Mouse (Mus musculus) limb, embryonic 14.5 days (tissue): ENCODE measurements at regions not wholly inside any gene's neighbourhood (a gene's known extent, or its start where the extent isn't known, plus 50 kb on each side); places are given as distances from the start of the nearest gene placed in this dataset.

Experiments
- ATAC-seq: fragments of 200-750 bp; cut with Nextera tagmentation; 2 replicates; pipeline ENCODE4 v1.8.0; 2017; ENCODE audit warnings: low read depth, moderate number of reproducible peaks, moderate TSS enrichment; ENCODE audit not compliant: low FRiP score
- DNase-seq: peaks from one replicate; pipeline ENCODE4 v3.0.0-alpha.2; 2015; ENCODE audit warnings: low spot score
- H3K27ac ChIP-seq: fragments of 300-500 bp; sonication (generic); replicated peaks from 2 replicates; pipeline ENCODE4 v1.5.1; 2014; ENCODE audit warnings: low read depth, mild to moderate bottlenecking, low read length, moderate library complexity, mixed read lengths
- H3K27me3 ChIP-seq: fragments of 300-500 bp; sonication (generic); 2 replicates; pipeline ENCODE4 v1.6.1; 2014; ENCODE audit warnings: low read length, mixed read lengths; ENCODE audit not compliant: control insufficient read depth, insufficient read depth
- H3K36me3 ChIP-seq: fragments of 300-500 bp; sonication (generic); 2 replicates; pipeline ENCODE4 v1.6.1; 2014; ENCODE audit warnings: mild to moderate bottlenecking, low read length, moderate library complexity, mixed read lengths; ENCODE audit not compliant: control insufficient read depth, insufficient read depth
- H3K4me1 ChIP-seq: fragments of 300-500 bp; sonication (generic); 2 replicates; pipeline ENCODE4 v1.6.1; 2014; ENCODE audit warnings: antibody characterized with exemption, low read length, mixed read lengths; ENCODE audit not compliant: control insufficient read depth, insufficient read depth
- H3K4me2 ChIP-seq: fragments of 300-500 bp; sonication (generic); replicated peaks from 2 replicates; pipeline ENCODE4 v1.6.1; 2014; ENCODE audit warnings: low read depth, mild to moderate bottlenecking, low read length, moderate library complexity; ENCODE audit not compliant: severe bottlenecking
- H3K4me3 ChIP-seq: fragments of 300-500 bp; sonication (generic); replicated peaks from 2 replicates; pipeline ENCODE4 v1.5.1; 2014; ENCODE audit warnings: low read length
- H3K9ac ChIP-seq: fragments of 300-500 bp; sonication (generic); 2 replicates; pipeline ENCODE4 v1.6.1; 2014; ENCODE audit warnings: mild to moderate bottlenecking, low read depth, low read length, moderate library complexity; ENCODE audit not compliant: severe bottlenecking
- H3K9me3 ChIP-seq: fragments of 300-500 bp; sonication (generic); 2 replicates; pipeline ENCODE4 v1.6.1; 2016; ENCODE audit warnings: low read length; ENCODE audit not compliant: control insufficient read depth
- POLR2A ChIP-seq: fragments of 200-500 bp; IDR thresholded peaks from 2 replicates; pipeline ENCODE4 v1.8.0; 2012; ENCODE audit warnings: inconsistent platforms, mild to moderate bottlenecking, moderate library complexity, borderline replicate concordance; ENCODE audit not compliant: insufficient read depth, insufficient read length; ENCODE audit errors: extremely low read depth
- WGBS: fragments of 180-500 bp; shearing (Covaris S2); extraction: QIAGEN DNeasy Blood & Tissue Kit; methylation state at CpG from one replicate; pipeline ENCODE4 v1.1.7; 2014; 5-methylcytosine and 5-hydroxymethylcytosine counted together

- no peaks in the 10 kb centered on the region for H3K9me3 ChIP-seq
- DNase-seq (peak; percentile 31), ATAC-seq (peak; percentile 50)
- no peaks in the 10 kb centered on the region for H3K36me3 ChIP-seq
- H3K27me3 ChIP-seq = no peaks in the 10 kb centered on the region
- H3K4me1 ChIP-seq = peaks cover 14% of the 10 kb centered on the region
- no peak overlapping the region for H3K4me2 ChIP-seq
- no peak overlapping the region for H3K9ac ChIP-seq
- H3K27ac ChIP-seq = peak overlapping the region; percentile 68
- no peak overlapping the region for H3K4me3 ChIP-seq
- no peak for TF ChIP-seq POLR2A
- 45% methylated on average over 7 of the region's 7 CpGs for WGBS
Measured at GRCm38 (mm10) chr1:91715341-91715740, 85.9 kb upstream of the Twist2 start.

GRCm38 (mm10) chr1:91715791-91716190, 85.5 kb upstream of the Twist2 start:
- Histone ChIP-seq H3K27ac (peak overlapping the region; percentile 52; the same call in 1 of the 2 replicates), H3K9ac (no peak overlapping the region), H3K4me1 (peaks cover 14% of the 10 kb centered on the region), H3K27me3 (no peaks in the 10 kb centered on the region), H3K4me3 (no peak overlapping the region), H3K9me3 (no peaks in the 10 kb centered on the region), H3K36me3 (no peaks in the 10 kb centered on the region), H3K4me2 (no peak overlapping the region)
- WGBS = 71% methylated on average over 2 of the region's 2 CpGs
- no peak for DNase-seq
- TF ChIP-seq POLR2A = no peak
- ATAC-seq = no peak

DNA sequence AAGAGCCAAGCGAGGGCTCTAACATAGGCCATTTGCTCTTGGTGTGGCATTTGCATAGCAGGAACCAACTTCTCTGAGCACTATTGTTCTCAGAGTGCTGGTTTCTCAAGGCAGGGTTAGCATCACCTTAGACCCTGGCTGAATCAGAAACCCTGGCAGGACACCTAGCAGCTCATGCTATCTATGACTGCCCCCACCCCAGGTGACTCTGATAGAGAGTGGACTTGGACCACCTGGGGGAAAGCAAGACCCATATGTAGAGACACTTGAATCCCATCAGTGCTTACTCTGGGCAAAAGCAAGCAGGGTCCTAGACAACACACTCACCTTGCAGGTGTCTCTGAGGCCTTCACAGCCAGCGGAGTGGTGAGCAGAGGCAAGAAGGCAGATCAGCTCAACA, 84.4 kb upstream of the Twist2 start:
- WGBS = 94% methylated on average over 2 of the region's 2 CpGs
- ATAC-seq = no peak

GRCm38 (mm10) chr1:91717961-91718360, 83.3 kb upstream of the Twist2 start:
- H3K27me3 ChIP-seq = no peaks in the 10 kb centered on the region
- H3K4me2 ChIP-seq = no peak overlapping the region
- no peak for TF ChIP-seq POLR2A
- no peak for DNase-seq
- 69% methylated on average over 8 of the region's 8 CpGs for WGBS
- no peaks in the 10 kb centered on the region for H3K36me3 ChIP-seq
- H3K4me1 ChIP-seq = peaks cover 14% of the 10 kb centered on the region
- no peak overlapping the region for H3K27ac ChIP-seq
- H3K9me3 ChIP-seq = no peaks in the 10 kb centered on the region
- no peak overlapping the region for H3K9ac ChIP-seq
- H3K4me3 ChIP-seq = no peak overlapping the region
- ATAC-seq = no peak

More for the DNA sequence above, 84.4 kb upstream of the Twist2 start:
- no peak overlapping the region for H3K4me3 ChIP-seq
- no peak overlapping the region for H3K27ac ChIP-seq
- no peaks in the 10 kb centered on the region for H3K9me3 ChIP-seq
- no peaks in the 10 kb centered on the region for H3K27me3 ChIP-seq
- H3K4me2 ChIP-seq = no peak overlapping the region
- H3K4me1 ChIP-seq = peaks cover 14% of the 10 kb centered on the region
- no peak for TF ChIP-seq POLR2A
- no peaks in the 10 kb centered on the region for H3K36me3 ChIP-seq
- no peak for DNase-seq
- no peak overlapping the region for H3K9ac ChIP-seq

- no peak overlapping the region for H3K4me2 ChIP-seq
- no peak overlapping the region for H3K4me3 ChIP-seq
- 24% methylated on average over 11 of the region's 11 CpGs for WGBS
- no peaks in the 10 kb centered on the region; the same call in 1 of the 2 replicates for H3K27me3 ChIP-seq
- no peaks in the 10 kb centered on the region for H3K9me3 ChIP-seq
- ATAC-seq (no peak), DNase-seq (no peak)
- H3K9ac ChIP-seq = no peak overlapping the region
- peaks cover 20% of the 10 kb centered on the region for H3K4me1 ChIP-seq
- H3K27ac ChIP-seq = no peak overlapping the region
- no peaks in the 10 kb centered on the region for H3K36me3 ChIP-seq
- TF ChIP-seq POLR2A = no peak
Measured at GRCm38 (mm10) chr1:91729246-91729645, 72.0 kb upstream of the Twist2 start.

GRCm38 (mm10) chr1:91730281-91730680, 71.0 kb upstream of the Twist2 start:
- Histone ChIP-seq H3K4me1 (peaks cover 20% of the 10 kb centered on the region), H3K4me2 (no peak overlapping the region), H3K9ac (no peak overlapping the region), H3K27ac (no peak overlapping the region), H3K27me3 (no peaks in the 10 kb centered on the region; the same call in 1 of the 2 replicates), H3K9me3 (no peaks in the 10 kb centered on the region), H3K4me3 (no peak overlapping the region), H3K36me3 (no peaks in the 10 kb centered on the region)
- 82% methylated on average over 2 of the region's 2 CpGs for WGBS
- no peak for TF ChIP-seq POLR2A
- no peak for ATAC-seq
- no peak for DNase-seq
